Mouse (Mus musculus): ENCODE measurements around the gene Aire. TPM values are rescaled to one million over a fixed set of nuclear protein-coding genes. Genes with fewer than 3 reads are reported as not detected.

Aire gene
- polyA plus RNA-seq, 1 experiment from 2014 or later: 2.3 TPM

DNA sequence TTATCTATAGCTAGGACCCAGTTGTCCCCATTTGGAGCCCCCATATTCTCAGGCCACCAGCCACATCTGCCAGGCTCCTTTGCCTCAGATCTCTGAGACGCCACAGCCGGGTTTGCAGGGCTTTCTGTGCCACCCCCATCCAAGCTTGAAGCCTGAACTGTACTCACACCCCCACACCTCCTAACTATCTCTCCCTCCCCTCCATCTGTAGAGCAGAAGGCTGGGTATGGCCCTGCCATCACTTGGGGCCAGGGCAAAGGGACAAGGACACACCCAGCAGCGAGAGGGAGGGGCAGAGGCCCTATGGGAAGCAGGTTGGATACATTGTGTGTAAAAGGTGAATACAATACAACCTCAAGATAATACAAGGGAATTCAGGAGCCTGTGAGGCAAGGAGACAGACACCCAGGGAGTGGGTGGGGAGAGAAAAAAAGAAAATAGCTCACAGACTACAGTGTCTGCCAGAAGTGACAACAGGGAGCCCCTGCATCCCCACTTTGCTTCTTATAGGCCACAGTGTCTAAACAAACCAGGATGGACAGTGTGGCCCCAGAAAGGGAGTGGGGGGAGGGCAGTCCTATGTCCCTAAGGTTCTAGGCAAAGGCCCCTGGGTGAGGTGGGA, 38.8 kb downstream of the Aire start:
- H3K9ac ChIP-seq (ENCODE audit: low read length): no peak overlapping the region
- peaks cover 13% of the 10 kb centered on the region for H3K36me3 ChIP-seq (ENCODE audit: control insufficient read depth, insufficient read depth, low read length)
- ATAC-seq (ENCODE audit: low read depth): no peak
- H3K4me3 ChIP-seq (ENCODE audit: low read length): no peak overlapping the region
- no peak overlapping the region for H3K27ac ChIP-seq (ENCODE audit: low read length)
- H3K4me1 ChIP-seq (replicated peaks; ENCODE audit: control insufficient read depth, insufficient read depth, low read length): peaks cover 23% of the 10 kb centered on the region
- 92% methylated on average over 3 of the region's 3 CpGs for WGBS
- H3K4me2 ChIP-seq (ENCODE audit: low read depth, low read length): no peak overlapping the region
- H3K27me3 ChIP-seq (ENCODE audit: control insufficient read depth, insufficient read depth, low read depth, low read length): no peaks in the 10 kb centered on the region
- H3K9me3 ChIP-seq (ENCODE audit: control insufficient read depth, low read length): no peaks in the 10 kb centered on the region

DNA sequence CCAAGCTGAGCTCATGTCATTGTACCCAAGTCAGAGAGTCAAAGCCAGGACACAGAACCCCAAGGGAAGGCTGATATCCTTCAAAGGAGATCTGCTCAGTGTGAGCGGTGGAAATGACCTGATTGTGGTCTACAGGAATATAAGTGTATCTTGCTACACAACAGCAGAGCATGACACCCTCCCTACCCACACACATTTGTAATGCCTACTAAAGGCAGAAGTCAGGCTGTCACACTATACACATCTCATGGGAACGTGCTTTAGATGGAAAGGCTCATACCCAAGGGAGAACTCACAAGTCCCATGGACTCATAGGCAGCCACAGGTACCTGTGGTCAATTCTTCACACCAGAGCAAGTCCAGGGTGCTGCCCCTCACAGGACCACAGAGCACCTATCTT, 41.1 kb downstream of the Aire start:
- Histone ChIP-seq H3K27me3 (ENCODE audit: control insufficient read depth, insufficient read depth, low read depth, low read length) (no peaks in the 10 kb centered on the region), H3K4me2 (ENCODE audit: low read depth, low read length) (no peak overlapping the region), H3K9ac (ENCODE audit: low read length) (no peak overlapping the region), H3K9me3 (ENCODE audit: control insufficient read depth, low read length) (no peaks in the 10 kb centered on the region), H3K4me1 (replicated peaks; ENCODE audit: control insufficient read depth, insufficient read depth, low read length) (peaks cover 8% of the 10 kb centered on the region), H3K4me3 (ENCODE audit: low read length) (no peak overlapping the region), H3K27ac (ENCODE audit: low read length) (no peak overlapping the region), H3K36me3 (ENCODE audit: control insufficient read depth, insufficient read depth, low read length) (peaks cover 17% of the 10 kb centered on the region)
- ATAC-seq (ENCODE audit: low read depth): no peak
- 88% methylated on average over 2 of the region's 2 CpGs for WGBS

GRCm38 (mm10) chr10:78001796-78002195, 41.6 kb downstream of the Aire start:
- H3K27me3 ChIP-seq (ENCODE audit: control insufficient read depth, insufficient read depth, low read depth, low read length): no peaks in the 10 kb centered on the region
- H3K27ac ChIP-seq (ENCODE audit: low read length): no peak overlapping the region
- no peaks in the 10 kb centered on the region for H3K9me3 ChIP-seq (ENCODE audit: control insufficient read depth, low read length)
- ATAC-seq (ENCODE audit: low read depth): peak; percentile 11; the same call in 1 of the 2 replicates
- H3K4me3 ChIP-seq (ENCODE audit: low read length): no peak overlapping the region
- H3K36me3 ChIP-seq (ENCODE audit: control insufficient read depth, insufficient read depth, low read length): peaks cover 19% of the 10 kb centered on the region
- H3K4me1 ChIP-seq (replicated peaks; ENCODE audit: control insufficient read depth, insufficient read depth, low read length): peaks cover 3% of the 10 kb centered on the region; the same call in 1 of the 2 replicates
- 71% methylated on average over 11 of the region's 11 CpGs for WGBS
- no peak overlapping the region for H3K4me2 ChIP-seq (ENCODE audit: low read depth, low read length)
- H3K9ac ChIP-seq (ENCODE audit: low read length): no peak overlapping the region

DNA sequence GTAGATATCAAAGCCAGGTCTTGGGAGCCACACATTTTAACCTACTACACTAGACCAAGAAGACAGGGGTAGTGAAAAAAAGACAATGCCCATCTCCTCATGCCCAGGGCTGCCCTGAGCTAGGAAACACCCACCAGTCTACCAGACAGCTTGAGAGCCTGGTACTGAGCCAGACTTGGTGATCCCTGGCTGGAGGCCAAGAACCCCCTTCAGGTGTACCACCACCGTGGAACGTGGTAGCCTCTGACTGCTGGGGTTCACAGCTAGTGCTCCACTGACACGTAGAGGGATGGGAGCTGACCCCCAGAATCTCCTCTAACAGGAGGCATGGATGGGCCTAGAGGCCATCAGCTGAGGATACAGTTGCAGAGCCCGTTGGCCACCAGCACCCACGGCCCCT, 43.2 kb downstream of the Aire start:
- H3K27ac ChIP-seq (ENCODE audit: low read length): no peak overlapping the region
- 94% methylated on average over 5 of the region's 5 CpGs for WGBS
- no peak for ATAC-seq (ENCODE audit: low read depth)

DNA sequence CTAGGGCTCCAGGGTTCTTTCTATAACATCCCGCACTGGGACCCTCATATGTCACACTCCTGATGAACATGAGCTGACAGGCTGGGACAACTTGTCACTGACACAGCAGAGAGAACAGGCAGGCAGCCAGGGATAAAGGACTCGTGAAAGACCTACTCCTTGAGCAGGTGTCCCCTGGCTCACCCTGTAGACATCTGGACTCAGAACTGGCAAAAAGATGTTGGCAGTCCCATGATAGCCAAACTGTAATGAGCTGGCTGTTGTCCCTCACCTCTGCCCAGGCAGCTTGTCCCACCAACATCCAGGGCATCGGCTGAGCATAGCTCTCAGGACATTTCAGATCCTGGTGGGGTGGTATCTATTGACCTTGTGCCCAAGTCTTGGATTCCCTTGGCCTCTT, 47.8 kb downstream of the Aire start:
- H3K27me3 ChIP-seq (ENCODE audit: control insufficient read depth, insufficient read depth, low read depth, low read length): no peaks in the 10 kb centered on the region
- H3K36me3 ChIP-seq (ENCODE audit: control insufficient read depth, insufficient read depth, low read length): peaks cover 41% of the 10 kb centered on the region
- no peaks in the 10 kb centered on the region for H3K9me3 ChIP-seq (ENCODE audit: control insufficient read depth, low read length)
- no peak overlapping the region for H3K27ac ChIP-seq (ENCODE audit: low read length)
- ATAC-seq (ENCODE audit: low read depth): no peak
- H3K4me1 ChIP-seq (replicated peaks; ENCODE audit: control insufficient read depth, insufficient read depth, low read length): no peaks in the 10 kb centered on the region
- WGBS: 76% methylated on average over 3 of the region's 3 CpGs
- no peak overlapping the region for H3K9ac ChIP-seq (ENCODE audit: low read length)
- no peak overlapping the region for H3K4me2 ChIP-seq (ENCODE audit: low read depth, low read length)
- no peak overlapping the region for H3K4me3 ChIP-seq (ENCODE audit: low read length)

More for the DNA sequence above, 43.2 kb downstream of the Aire start:
- peaks cover 30% of the 10 kb centered on the region for H3K36me3 ChIP-seq (ENCODE audit: control insufficient read depth, insufficient read depth, low read length)
- no peaks in the 10 kb centered on the region for H3K9me3 ChIP-seq (ENCODE audit: control insufficient read depth, low read length)
- no peaks in the 10 kb centered on the region for H3K4me1 ChIP-seq (replicated peaks; ENCODE audit: control insufficient read depth, insufficient read depth, low read length)
- H3K9ac ChIP-seq (ENCODE audit: low read length): no peak overlapping the region
- H3K4me3 ChIP-seq (ENCODE audit: low read length): no peak overlapping the region
- no peaks in the 10 kb centered on the region for H3K27me3 ChIP-seq (ENCODE audit: control insufficient read depth, insufficient read depth, low read depth, low read length)
- H3K4me2 ChIP-seq (ENCODE audit: low read depth, low read length): no peak overlapping the region

DNA sequence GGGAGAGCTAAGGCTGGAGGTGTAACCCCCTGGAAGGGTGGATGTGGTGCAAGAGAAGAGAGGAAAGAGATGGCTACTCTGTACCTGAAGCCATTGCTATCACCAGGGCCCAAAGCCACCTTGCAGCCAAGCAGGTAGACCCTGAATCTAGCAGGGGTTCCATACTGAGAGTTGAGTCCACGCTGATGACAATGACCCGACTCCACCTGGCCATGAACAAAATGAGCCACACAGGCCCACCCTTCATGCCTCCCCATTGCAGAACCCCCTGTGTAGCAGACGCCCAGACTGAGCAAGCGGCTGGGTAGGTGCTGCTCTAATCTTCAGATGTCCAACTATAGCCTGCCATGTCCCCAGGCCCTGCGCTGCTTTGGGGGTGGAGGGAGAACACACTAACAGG, 57.6 kb downstream of the Aire start:
- Histone ChIP-seq H3K36me3 (ENCODE audit: control insufficient read depth, insufficient read depth, low read length) (peaks cover 33% of the 10 kb centered on the region), H3K4me1 (replicated peaks; ENCODE audit: control insufficient read depth, insufficient read depth, low read length) (no peaks in the 10 kb centered on the region), H3K27ac (ENCODE audit: low read length) (no peak overlapping the region), H3K4me2 (ENCODE audit: low read depth, low read length) (no peak overlapping the region), H3K9me3 (ENCODE audit: control insufficient read depth, low read length) (no peaks in the 10 kb centered on the region), H3K27me3 (ENCODE audit: control insufficient read depth, insufficient read depth, low read depth, low read length) (no peaks in the 10 kb centered on the region), H3K4me3 (ENCODE audit: low read length) (no peak overlapping the region), H3K9ac (ENCODE audit: low read length) (no peak overlapping the region)
- 80% methylated on average over 5 of the region's 5 CpGs for WGBS
- ATAC-seq (ENCODE audit: low read depth): no peak

- no peak overlapping the region for H3K4me2 ChIP-seq (ENCODE audit: low read depth, low read length)
- no peaks in the 10 kb centered on the region for H3K27me3 ChIP-seq (ENCODE audit: control insufficient read depth, insufficient read depth, low read depth, low read length)
- H3K36me3 ChIP-seq (ENCODE audit: control insufficient read depth, insufficient read depth, low read length): peaks cover 23% of the 10 kb centered on the region
- H3K4me1 ChIP-seq (replicated peaks; ENCODE audit: control insufficient read depth, insufficient read depth, low read length): no peaks in the 10 kb centered on the region
- H3K27ac ChIP-seq (ENCODE audit: low read length): no peak overlapping the region
- no peaks in the 10 kb centered on the region for H3K9me3 ChIP-seq (ENCODE audit: control insufficient read depth, low read length)
- no peak overlapping the region for H3K4me3 ChIP-seq (ENCODE audit: low read length)
- H3K9ac ChIP-seq (ENCODE audit: low read length): no peak overlapping the region
- peak; percentile 78 for ATAC-seq (ENCODE audit: low read depth)
- WGBS: 2% methylated on average over 4 of the region's 4 CpGs
Measured at GRCm38 (mm10) chr10:77984660-77985059, 58.8 kb downstream of the Aire start.

Other genes starting within 250 kb of the Aire start
- not detected in 2 replicates for gene Gm9639, start 248.5 kb downstream of the Aire start, polyA plus RNA-seq (2015; fragmentation: Nextera tagmentation; extraction: Ambion mirVana)
- not detected in 2 replicates for gene Gm19668, start 244.5 kb downstream of the Aire start, polyA plus RNA-seq (2015; fragmentation: Nextera tagmentation; extraction: Ambion mirVana)
- gene Gm9507, start 231.8 kb downstream of the Aire start, polyA plus RNA-seq (2015; fragmentation: Nextera tagmentation; extraction: Ambion mirVana): not detected in 2 replicates
- not detected in 2 replicates for gene Gm2696, start 228.9 kb downstream of the Aire start, polyA plus RNA-seq (2015; fragmentation: Nextera tagmentation; extraction: Ambion mirVana)
- not detected in 2 replicates for gene Krtap10-4, start 216.5 kb downstream of the Aire start, polyA plus RNA-seq (2015; fragmentation: Nextera tagmentation; extraction: Ambion mirVana)
- gene Krtap10-10, start 207.7 kb downstream of the Aire start, polyA plus RNA-seq (2015; fragmentation: Nextera tagmentation; extraction: Ambion mirVana): not detected in 2 replicates
- gene Gm36176, start 196.8 kb downstream of the Aire start, polyA plus RNA-seq (2015; fragmentation: Nextera tagmentation; extraction: Ambion mirVana): not detected in 2 replicates
- not detected in 2 replicates for gene Gm10318, start 190.8 kb downstream of the Aire start, polyA plus RNA-seq (2015; fragmentation: Nextera tagmentation; extraction: Ambion mirVana)
- not detected in 2 replicates for gene Gm3285, start 181.6 kb downstream of the Aire start, polyA plus RNA-seq (2015; fragmentation: Nextera tagmentation; extraction: Ambion mirVana)
- gene Lrrc3, start 141.1 kb downstream of the Aire start, polyA plus RNA-seq (2015; fragmentation: Nextera tagmentation; extraction: Ambion mirVana): 3.5 and 4.7 TPM in 2 replicates
- 1.1 and 1.4 TPM in 2 replicates for gene Trpm2, start 73.0 kb downstream of the Aire start, polyA plus RNA-seq (2015; fragmentation: Nextera tagmentation; extraction: Ambion mirVana)
- gene 1810043G02Rik, start 65.1 kb downstream of the Aire start, polyA plus RNA-seq (2015; fragmentation: Nextera tagmentation; extraction: Ambion mirVana): 19.9 and 22.6 TPM in 2 replicates
- gene Pfkl, start 33.5 kb downstream of the Aire start, polyA plus RNA-seq (2015; fragmentation: Nextera tagmentation; extraction: Ambion mirVana): 158 and 164 TPM in 2 replicates
- 0.65 and 1.6 TPM in 2 replicates for gene Dnmt3l, start 1.7 kb downstream of the Aire start, polyA plus RNA-seq (2015; fragmentation: Nextera tagmentation; extraction: Ambion mirVana)
- gene Icosl, start 25.7 kb upstream of the Aire start, polyA plus RNA-seq (2015; fragmentation: Nextera tagmentation; extraction: Ambion mirVana): 9.5 and 10.2 TPM in 2 replicates
- gene D10Jhu81e, start 126.2 kb upstream of the Aire start, polyA plus RNA-seq (2015; fragmentation: Nextera tagmentation; extraction: Ambion mirVana): 35.8 and 36.5 TPM in 2 replicates
- 16.5 and 17.0 TPM in 2 replicates for gene Pwp2, start 141.5 kb upstream of the Aire start, polyA plus RNA-seq (2015; fragmentation: Nextera tagmentation; extraction: Ambion mirVana)
- gene Trappc10, start 201.0 kb upstream of the Aire start, polyA plus RNA-seq (2015; fragmentation: Nextera tagmentation; extraction: Ambion mirVana): 5.0 and 7.9 TPM in 2 replicates

Data from lung, embryonic 16.5 days (tissue).